Mouse (Mus musculus): Measurements from ENCODE around the gene Fabp7. TPM values are rescaled to one million over a fixed set of nuclear protein-coding genes. Genes with fewer than 3 reads are reported as not detected.

Gene Fabp7
- total and polyA plus RNA-seq, 3 experiments = not detected

- Histone ChIP-seq H3K36me3 (replicated peaks in 1 of 2; ENCODE audit: control insufficient read depth in 1 of 2, insufficient read depth in 1 of 2, low read length in 1 of 2) (no peaks in the 10 kb centered on the region), H3K4me3 (replicated peaks in 1 of 3; ENCODE audit: low read depth in 2 of 3, low read length in 2 of 3, poor library complexity in 1 of 3) (no peak overlapping the region), H3K4me1 (ENCODE audit: control insufficient read depth in 1 of 2, insufficient read depth in 2 of 2) (peaks cover 0 to 7% of the 10 kb centered on the region in 2 experiments; a peak in 2 of 4 replicates), H3K4me2 (ENCODE audit: insufficient read depth, low read depth, poor library complexity, severe bottlenecking) (no peak overlapping the region), H3K9me3 (replicated peaks; ENCODE audit: low read length) (no peaks in the 10 kb centered on the region), H3K9ac (ENCODE audit: insufficient read depth, low read depth) (no peak overlapping the region), H3K27ac (ENCODE audit: insufficient read depth, low read depth) (no peak overlapping the region), H3K27me3 (replicated peaks) (no peaks in the 10 kb centered on the region), H3K79me2 (replicated peaks; ENCODE audit: control insufficient read depth, extremely low read depth, insufficient read depth, poor library complexity, severe bottlenecking) (no peaks in the 10 kb centered on the region)
- dilution Hi-C loops (cut with MboI; ENCODE audit: extremely low pct_ligation_motif_present, extremely low pct_unique_long_range_greater_than_20kb, low sequenced_read_pairs) (no loop called here), in situ Hi-C loops (cut with MboI; ENCODE audit: low pct_ligation_motif_present, low pct_unique_long_range_greater_than_20kb, low sequenced_read_pairs) (loop anchor here (25.0 kb wide), 2 partner anchors 179 to 279 kb away; no protein-coding TSS in a partner anchor)
- no peak for TF ChIP-seq SIN3A (IDR thresholded peaks at IDR 0.05; ENCODE audit: low read length)
- no peak for TF ChIP-seq MAFK (IDR thresholded peaks at IDR 0.05; ENCODE audit: insufficient replicate concordance, low read length)
- TF ChIP-seq JUN (IDR thresholded peaks at IDR 0.05; ENCODE audit: insufficient read depth, low read depth, low read length) = no peak
- TF ChIP-seq GABPA (IDR thresholded peaks at IDR 0.05; ENCODE audit: insufficient replicate concordance, low read depth, low read length) = no peak
- TF ChIP-seq ZMIZ1 (IDR thresholded peaks at IDR 0.05; ENCODE audit: low read depth, low read length) = no peak
- TF ChIP-seq NELFE (IDR thresholded peaks at IDR 0.05; ENCODE audit: low read depth, low read length) = no peak
- TF ChIP-seq USF2 (conservative IDR thresholded peaks at IDR 0.05; ENCODE audit: low read depth, low read length) = no peak
- DNase-seq (ENCODE audit: extremely low read depth) = no peak
Measured at GRCm38 (mm10) chr10:57741351-57741750, 43.3 kb upstream of the Fabp7 start.

GRCm38 (mm10) chr10:57743045-57743444 is 41.6 kb upstream of the Fabp7 start:
- peaks cover 0 to 7% of the 10 kb centered on the region in 2 experiments; a peak in 2 of 4 replicates for H3K4me1 ChIP-seq (ENCODE audit: control insufficient read depth in 1 of 2, insufficient read depth in 2 of 2)
- H3K36me3 ChIP-seq (replicated peaks in 1 of 2; ENCODE audit: control insufficient read depth in 1 of 2, insufficient read depth in 1 of 2, low read length in 1 of 2) = no peaks in the 10 kb centered on the region
- H3K27ac ChIP-seq (ENCODE audit: insufficient read depth, low read depth) = no peak overlapping the region
- no peak for TF ChIP-seq MYC (IDR thresholded peaks at IDR 0.05; ENCODE audit: low read depth, low read length)
- DNase-seq (ENCODE audit: extremely low read depth) = no peak
- no peaks in the 10 kb centered on the region for H3K27me3 ChIP-seq (replicated peaks)
- no peak overlapping the region for H3K4me2 ChIP-seq (ENCODE audit: insufficient read depth, low read depth, poor library complexity, severe bottlenecking)
- H3K79me2 ChIP-seq (replicated peaks; ENCODE audit: control insufficient read depth, extremely low read depth, insufficient read depth, poor library complexity, severe bottlenecking) = no peaks in the 10 kb centered on the region
- dilution Hi-C loops (cut with MboI; ENCODE audit: extremely low pct_ligation_motif_present, extremely low pct_unique_long_range_greater_than_20kb, low sequenced_read_pairs) = no loop called here
- no peak overlapping the region for H3K4me3 ChIP-seq (replicated peaks in 1 of 3; ENCODE audit: low read depth in 2 of 3, low read length in 2 of 3, poor library complexity in 1 of 3)
- in situ Hi-C loops (cut with MboI; ENCODE audit: low pct_ligation_motif_present, low pct_unique_long_range_greater_than_20kb, low sequenced_read_pairs) = loop anchor here (25.0 kb wide), 2 partner anchors 181 to 281 kb away; no protein-coding TSS in a partner anchor
- no peaks in the 10 kb centered on the region for H3K9me3 ChIP-seq (replicated peaks; ENCODE audit: low read length)
- no peak overlapping the region; the same call in 1 of the 2 replicates for H3K9ac ChIP-seq (ENCODE audit: insufficient read depth, low read depth)

- dilution Hi-C loops (cut with MboI; ENCODE audit: extremely low pct_ligation_motif_present, extremely low pct_unique_long_range_greater_than_20kb, low sequenced_read_pairs) = no loop called here
- Histone ChIP-seq H3K9ac (ENCODE audit: insufficient read depth, low read depth) (peak overlapping the region; percentile 26; the same call in 1 of the 2 replicates), H3K79me2 (replicated peaks; ENCODE audit: control insufficient read depth, extremely low read depth, insufficient read depth, poor library complexity, severe bottlenecking) (no peaks in the 10 kb centered on the region), H3K4me2 (ENCODE audit: insufficient read depth, low read depth, poor library complexity, severe bottlenecking) (peak overlapping the region; percentile 100), H3K27me3 (replicated peaks) (no peaks in the 10 kb centered on the region), H3K36me3 (replicated peaks in 1 of 2; ENCODE audit: control insufficient read depth in 1 of 2, insufficient read depth in 1 of 2, low read length in 1 of 2) (no peaks in the 10 kb centered on the region), H3K27ac (ENCODE audit: insufficient read depth, low read depth) (no peak overlapping the region), H3K4me1 (ENCODE audit: control insufficient read depth in 1 of 2, insufficient read depth in 2 of 2) (peaks cover 0 to 7% of the 10 kb centered on the region in 2 experiments; a peak in 2 of 4 replicates), H3K9me3 (replicated peaks; ENCODE audit: low read length) (no peaks in the 10 kb centered on the region), H3K4me3 (replicated peaks in 1 of 3; ENCODE audit: low read depth in 2 of 3, low read length in 2 of 3, poor library complexity in 1 of 3) (peak overlapping the region; percentile 43 to 53 (median 45))
- in situ Hi-C loops (cut with MboI; ENCODE audit: low pct_ligation_motif_present, low pct_unique_long_range_greater_than_20kb, low sequenced_read_pairs) = loop anchor here (25.0 kb wide), 2 partner anchors 181 to 281 kb away; no protein-coding TSS in a partner anchor
- TF ChIP-seq JUND (conservative IDR thresholded peaks at IDR 0.05; ENCODE audit: low read depth, low read length) (peak; percentile 42; the same call in 1 of the 2 replicates), TBP (conservative IDR thresholded peaks at IDR 0.05; ENCODE audit: low read depth, low read length) (no peak), SIN3A (IDR thresholded peaks at IDR 0.05; ENCODE audit: low read length) (no peak), USF1 (IDR thresholded peaks at IDR 0.05; ENCODE audit: low read depth, low read length) (no peak), SMC3 (IDR thresholded peaks at IDR 0.05; ENCODE audit: low read depth, low read length) (peak; percentile 69), CTCF (conservative IDR thresholded peaks at IDR 0.05 in 1 of 2, IDR thresholded peaks at IDR 0.05 in 1 of 2; ENCODE audit: low read depth in 2 of 2, low read length in 2 of 2) (peak; percentile 56 to 74), ZKSCAN1 (IDR thresholded peaks at IDR 0.05; ENCODE audit: borderline replicate concordance, low read depth, low read length) (no peak), ZC3H11A (IDR thresholded peaks at IDR 0.05; ENCODE audit: low read depth, low read length) (0 out of 2 replicates have a peak, but pooled peaks have one; percentile 19), EP300 (IDR thresholded peaks at IDR 0.05; ENCODE audit: low read length) (no peak), E2F4 (IDR thresholded peaks at IDR 0.05; ENCODE audit: insufficient replicate concordance, low read depth, low read length) (no peak), UBTF (IDR thresholded peaks at IDR 0.05; ENCODE audit: low read depth, low read length) (no peak), MAX (IDR thresholded peaks at IDR 0.05; ENCODE audit: low read length) (no peak), JUN (IDR thresholded peaks at IDR 0.05; ENCODE audit: insufficient read depth, low read depth, low read length) (no peak), IRF4 (IDR thresholded peaks at IDR 0.05; ENCODE audit: low read depth, low read length) (0 out of 2 replicates have a peak, but pooled peaks have one; percentile 21), RAD21 (IDR thresholded peaks at IDR 0.05; ENCODE audit: low read depth, low read length) (peak; percentile 76), POLR2A (IDR thresholded peaks at IDR 0.05; ENCODE audit: low read depth, low read length) (no peak)
- DNase-seq (ENCODE audit: extremely low read depth) = peak; percentile 73
Measured at GRCm38 (mm10) chr10:57743606-57744016, 41.1 kb upstream of the Fabp7 start.
